Mouse (Mus musculus) MEL (cell line): ENCODE data around the gene Man1c1. TPM values are rescaled to one million over a fixed set of nuclear protein-coding genes. Genes with fewer than 3 reads are reported as not detected.

Experiments used
- DNase-seq: peaks from one replicate; pipeline ENCODE4 v3.0.0; 2011; ENCODE audit warnings: low read depth, low spot score
- H3K27ac ChIP-seq: 2 replicates; pipeline ENCODE4 v1.5.1; 2012; ENCODE audit warnings: low read depth, mild to moderate bottlenecking, control low read depth, low read length, moderate library complexity; ENCODE audit not compliant: control insufficient read depth
- H3K27me3 ChIP-seq, 2 experiments: fragments of 150-350 bp in 1 of 2; sonication (generic) in 1 of 2; 2 replicates each; pipeline ENCODE4 v1.6.1; 2012; ENCODE audit warnings: low read length in 2 of 2, mild to moderate bottlenecking in 2 of 2, improper control_type of control experiment in 1 of 2, moderate library complexity in 1 of 2; ENCODE audit not compliant: insufficient read depth in 2 of 2, control insufficient read depth in 1 of 2
- H3K36me3 ChIP-seq, 2 experiments: 2 replicates each; pipeline ENCODE4 v1.6.1; 2012 to 2014; ENCODE audit warnings: low read length in 2 of 2, improper control_type of control experiment in 1 of 2, inconsistent platforms in 1 of 2, mild to moderate bottlenecking in 1 of 2; ENCODE audit not compliant: insufficient read depth in 2 of 2, control insufficient read depth in 1 of 2
- H3K4me1 ChIP-seq, 2 experiments: fragments of 150-350 bp in 1 of 2; sonication (generic) in 1 of 2; 2 replicates each; pipeline ENCODE4 v1.6.1; 2012; ENCODE audit warnings: low read length in 2 of 2, improper control_type of control experiment in 1 of 2, mild to moderate bottlenecking in 1 of 2; ENCODE audit not compliant: insufficient read depth in 2 of 2, control insufficient read depth in 1 of 2
- H3K4me3 ChIP-seq, 2 experiments: fragments of 150-350 bp in 1 of 2; sonication (generic) in 1 of 2; 2 replicates each; pipeline ENCODE4 v1.5.1; 2012; ENCODE audit warnings: low read depth in 2 of 2, low read length in 2 of 2, mild to moderate bottlenecking in 2 of 2, moderate library complexity in 2 of 2, control low read depth in 1 of 2, improper control_type of control experiment in 1 of 2; ENCODE audit not compliant: control insufficient read depth in 1 of 2, insufficient read depth in 1 of 2
- H3K79me2 ChIP-seq: 2 replicates; pipeline ENCODE4 v1.6.1; 2012; ENCODE audit warnings: mild to moderate bottlenecking, low read length, moderate library complexity; ENCODE audit not compliant: control insufficient read depth, poor library complexity, insufficient read depth
- H3K9ac ChIP-seq: 2 replicates; pipeline ENCODE4 v1.6.1; 2012; ENCODE audit warnings: low read depth, mild to moderate bottlenecking, control low read depth, low read length, moderate library complexity; ENCODE audit not compliant: control insufficient read depth, poor library complexity, severe bottlenecking
- H3K9me3 ChIP-seq: fragments of 150-350 bp; sonication (generic); replicated peaks from 2 replicates; pipeline ENCODE4 v1.6.1; 2012; ENCODE audit warnings: mild to moderate bottlenecking, low read length, improper control_type of control experiment, moderate library complexity; ENCODE audit not compliant: insufficient read depth
- BHLHE40 ChIP-seq: IDR thresholded peaks from 2 replicates; pipeline ENCODE4 v1.6.1; 2012; ENCODE audit warnings: low read depth, mild to moderate bottlenecking, inconsistent platforms, low read length, improper control_type of control experiment, borderline replicate concordance
- CHD1 ChIP-seq: IDR thresholded peaks from 2 replicates; pipeline ENCODE4 v1.6.1; 2012; ENCODE audit warnings: low read depth, mild to moderate bottlenecking, inconsistent platforms, low read length, improper control_type of control experiment
- ELF1 ChIP-seq: IDR thresholded peaks from 2 replicates; pipeline ENCODE4 v1.6.1; 2014; ENCODE audit warnings: low read depth, mild to moderate bottlenecking, inconsistent platforms, low read length, improper control_type of control experiment, moderate library complexity
- GATA1 ChIP-seq: IDR thresholded peaks from 2 replicates; pipeline ENCODE4 v1.6.1; 2011; ENCODE audit warnings: low read depth, low read length, improper control_type of control experiment
- HCFC1 ChIP-seq: IDR thresholded peaks from 2 replicates; pipeline ENCODE4 v1.6.1; 2012; ENCODE audit warnings: low read depth, mild to moderate bottlenecking, inconsistent platforms, low read length, improper control_type of control experiment, moderate library complexity
- KAT2A ChIP-seq: conservative IDR thresholded peaks from 2 replicates; pipeline ENCODE4 v1.6.1; 2012; ENCODE audit warnings: low read depth, low read length, improper control_type of control experiment, inconsistent platforms
- MAX ChIP-seq: IDR thresholded peaks from 2 replicates; pipeline ENCODE4 v1.6.1; 2011; ENCODE audit warnings: low read length, improper control_type of control experiment
- NELFE ChIP-seq: IDR thresholded peaks from 2 replicates; pipeline ENCODE4 v1.6.1; 2011; ENCODE audit warnings: low read depth, low read length, improper control_type of control experiment
- NRF1 ChIP-seq: IDR thresholded peaks from 2 replicates; pipeline ENCODE4 v1.6.1; 2014; ENCODE audit warnings: low read depth, mild to moderate bottlenecking, inconsistent platforms, low read length, improper control_type of control experiment, moderate library complexity; ENCODE audit not compliant: poor library complexity, insufficient read depth, severe bottlenecking
- POLR2AphosphoS2 ChIP-seq: IDR thresholded peaks from 2 replicates; pipeline ENCODE4 v1.6.1; 2011; ENCODE audit warnings: low read length, improper control_type of control experiment
- POLR2AphosphoS5 ChIP-seq: IDR thresholded peaks from 2 replicates; pipeline ENCODE4 v1.6.1; 2012; ENCODE audit warnings: low read depth, borderline replicate concordance, mild to moderate bottlenecking, inconsistent platforms, low read length, moderate library complexity, mixed read lengths
- RAD21 ChIP-seq: IDR thresholded peaks from 2 replicates; pipeline ENCODE4 v1.6.1; 2011; ENCODE audit warnings: mild to moderate bottlenecking, low read depth, low read length, improper control_type of control experiment
- RCOR1 ChIP-seq: IDR thresholded peaks from 2 replicates; pipeline ENCODE4 v1.6.1; 2012; ENCODE audit warnings: low read depth, mild to moderate bottlenecking, inconsistent platforms, low read length, improper control_type of control experiment
- SIN3A ChIP-seq: IDR thresholded peaks from 2 replicates; pipeline ENCODE4 v1.6.1; 2012; ENCODE audit warnings: low read length, improper control_type of control experiment, inconsistent platforms
- SMC3 ChIP-seq: IDR thresholded peaks from 2 replicates; pipeline ENCODE4 v1.6.1; 2011; ENCODE audit warnings: low read depth, low read length, improper control_type of control experiment
- TAL1 ChIP-seq: IDR thresholded peaks from 2 replicates; pipeline ENCODE4 v1.6.1; 2012; ENCODE audit warnings: mild to moderate bottlenecking, inconsistent platforms, low read length, moderate library complexity, mixed read lengths
- TBP ChIP-seq: IDR thresholded peaks from 2 replicates; pipeline ENCODE4 v1.8.0; 2011; ENCODE audit warnings: low read depth, low read length, improper control_type of control experiment
- TCF12 ChIP-seq: IDR thresholded peaks from 2 replicates; pipeline ENCODE4 v1.6.1; 2014; ENCODE audit warnings: low read depth, mild to moderate bottlenecking, inconsistent platforms, low read length, improper control_type of control experiment, moderate library complexity
- USF1 ChIP-seq: IDR thresholded peaks from 2 replicates; pipeline ENCODE4 v1.6.1; 2014; ENCODE audit warnings: low read depth, mild to moderate bottlenecking, inconsistent platforms, low read length, improper control_type of control experiment, moderate library complexity
- USF2 ChIP-seq, 2 experiments: IDR thresholded peaks; 2 replicates each; pipeline ENCODE4 v1.6.1; 2011 to 2012; ENCODE audit warnings: improper control_type of control experiment in 2 of 2, low read length in 2 of 2, borderline replicate concordance in 1 of 2, inconsistent platforms in 1 of 2, low read depth in 1 of 2, mild to moderate bottlenecking in 1 of 2; ENCODE audit not compliant: insufficient read depth in 1 of 2
- ZC3H11A ChIP-seq: IDR thresholded peaks from 2 replicates; pipeline ENCODE4 v1.6.1; 2012; ENCODE audit warnings: low read depth, mild to moderate bottlenecking, inconsistent platforms, low read length, improper control_type of control experiment
- polyA plus RNA-seq, 2 experiments: library from polyadenylated mRNA; stranded (reverse) in 1 of 2; unstranded in 1 of 2; fragments of >175 nt in 1 of 2; fragments of >200 nt in 1 of 2; gene quantifications; 2 replicates each; pipeline versions ENCODE4 v1.2.1 to v1.2.4; 2012; ENCODE audit warnings: low replicate concordance in 2 of 2, low read depth in 1 of 2; ENCODE audit not compliant: insufficient read length in 2 of 2, insufficient read depth in 1 of 2, missing spikeins in 1 of 2
- total RNA-seq: library from RNA; depleted of rRNA; stranded (reverse); fragments of 300-350 nt; gene quantifications from 2 replicates; pipeline ENCODE4 v1.2.3, GENCODE M21; 2012

The Man1c1 gene
- total and polyA plus RNA-seq, 3 experiments = 1.9 to 5.2 TPM; not detected in 1

DNA sequence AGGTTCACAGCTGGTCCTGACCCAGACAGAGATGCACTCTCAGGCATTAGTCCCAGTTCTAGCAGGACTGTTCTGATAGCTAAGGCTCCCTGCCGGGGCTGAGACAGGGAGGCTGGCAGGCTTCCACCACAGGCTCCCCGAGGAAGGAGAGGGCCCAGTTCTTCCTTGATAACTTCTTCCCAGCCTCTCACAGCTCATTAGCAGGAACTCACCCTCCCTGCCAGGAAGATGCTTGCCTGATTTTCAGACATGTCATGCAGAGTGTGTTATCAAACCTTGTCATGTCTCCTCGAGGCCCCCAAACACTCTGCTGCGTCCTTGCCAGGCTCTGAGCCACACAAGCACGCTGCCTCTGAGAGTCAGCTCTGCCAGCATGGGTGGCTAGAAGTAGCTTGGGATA is 98.0 kb downstream of the Man1c1 start (continued):
- TF ChIP-seq NRF1 (no peak), SMC3 (no peak), NELFE (no peak), POLR2AphosphoS5 (no peak), USF2 (IDR thresholded peaks at IDR 0.05; ENCODE audit: borderline replicate concordance in 1 of 2, insufficient read depth in 1 of 2, low read depth in 1 of 2, low read length in 2 of 2) (no peak), CHD1 (no peak), TBP (no peak), POLR2AphosphoS2 (no peak), HCFC1 (no peak), RCOR1 (0 out of 2 replicates have a peak, but pooled peaks have one; percentile 5), KAT2A (no peak), ZC3H11A (no peak)
- TF ChIP-seq, all 39 proteins: peak for 7

GRCm38 (mm10) chr4:134604472-134604871 is 99.6 kb downstream of the Man1c1 start:
- peaks cover 0 to 26% of the 10 kb centered on the region in 2 experiments; a peak in 2 of 4 replicates for H3K36me3 ChIP-seq
- DNase-seq = no peak
- no peaks in the 10 kb centered on the region for H3K9me3 ChIP-seq
- H3K79me2 ChIP-seq = no peaks in the 10 kb centered on the region
- peaks cover 7 to 42% of the 10 kb centered on the region in 2 experiments for H3K4me1 ChIP-seq
- no peaks in the 10 kb centered on the region for H3K27me3 ChIP-seq
- H3K4me3 ChIP-seq = no peak overlapping the region
- no peak overlapping the region for H3K9ac ChIP-seq
- H3K27ac ChIP-seq = no peak overlapping the region
- TF ChIP-seq USF1 (no peak), SIN3A (no peak), MAX (no peak), ELF1 (no peak), GATA1 (no peak), RAD21 (no peak), TCF12 (no peak), ZC3H11A (no peak), TAL1 (no peak), HCFC1 (no peak), CHD1 (no peak), BHLHE40 (no peak)
